Mouse (Mus musculus) stomach, embryonic 16.5 days (tissue): Measurements from ENCODE around the gene Gm49366. TPM values are rescaled to one million over a fixed set of nuclear protein-coding genes. Genes with fewer than 3 reads are reported as not detected.
"Not testable (repeated sequence)": the region's sequence is repeated elsewhere in the genome, so short reads cannot be mapped to it uniquely, and the experiment has no call there.

Experiments
- ATAC-seq: fragments of 200-750 bp; cut with Nextera tagmentation; 2 replicates; pipeline ENCODE4 v1.8.0; 2017; ENCODE audit warnings: moderate number of reproducible peaks, moderate TSS enrichment; ENCODE audit not compliant: insufficient read depth, low FRiP score
- H3K27ac ChIP-seq: fragments of 300-500 bp; sonication (generic); 2 replicates; pipeline ENCODE4 v1.5.1; 2014; ENCODE audit warnings: low read length
- H3K27me3 ChIP-seq: fragments of 300-500 bp; sonication (generic); 2 replicates; pipeline ENCODE4 v1.6.1; 2014; ENCODE audit warnings: low read length, control low read depth, mixed read lengths; ENCODE audit not compliant: control insufficient read depth, insufficient read depth
- H3K36me3 ChIP-seq: fragments of 300-500 bp; sonication (generic); 2 replicates; pipeline ENCODE4 v1.6.1; 2014; ENCODE audit warnings: low read length; ENCODE audit not compliant: control insufficient read depth, insufficient read depth
- H3K4me1 ChIP-seq: fragments of 300-500 bp; sonication (generic); 2 replicates; pipeline ENCODE4 v1.6.1; 2014; ENCODE audit warnings: low read length, control low read depth, mixed read lengths; ENCODE audit not compliant: control insufficient read depth, insufficient read depth
- H3K4me2 ChIP-seq: fragments of 300-500 bp; sonication (generic); 2 replicates; pipeline ENCODE4 v1.6.1; 2014; ENCODE audit warnings: low read depth, low read length, mixed read lengths
- H3K4me3 ChIP-seq: fragments of 300-500 bp; sonication (generic); replicated peaks from 2 replicates; pipeline ENCODE4 v1.5.1; 2014; ENCODE audit warnings: mild to moderate bottlenecking, low read length
- H3K9ac ChIP-seq: fragments of 300-500 bp; sonication (generic); 2 replicates; pipeline ENCODE4 v1.6.1; 2014; ENCODE audit warnings: low read length
- H3K9me3 ChIP-seq: fragments of 300-500 bp; sonication (generic); replicated peaks from 2 replicates; pipeline ENCODE4 v1.6.1; 2016; ENCODE audit warnings: low read length, control low read depth; ENCODE audit not compliant: control insufficient read depth
- WGBS: fragments of 180-500 bp; shearing (Covaris S2); extraction: QIAGEN DNeasy Blood & Tissue Kit; methylation state at CpG from one replicate; pipeline ENCODE4 v1.1.7; 2014; 5-methylcytosine and 5-hydroxymethylcytosine counted together
- polyA plus RNA-seq: library from polyadenylated mRNA; unstranded; fragments of >200 nt; fragmentation: Nextera tagmentation; extraction: Ambion mirVana; gene quantifications from 2 replicates; pipeline ENCODE4 v1.2.1, GENCODE M21; 2015

The Gm49366 gene
- polyA plus RNA-seq, 1 experiment from 2014 or later = not detected

DNA sequence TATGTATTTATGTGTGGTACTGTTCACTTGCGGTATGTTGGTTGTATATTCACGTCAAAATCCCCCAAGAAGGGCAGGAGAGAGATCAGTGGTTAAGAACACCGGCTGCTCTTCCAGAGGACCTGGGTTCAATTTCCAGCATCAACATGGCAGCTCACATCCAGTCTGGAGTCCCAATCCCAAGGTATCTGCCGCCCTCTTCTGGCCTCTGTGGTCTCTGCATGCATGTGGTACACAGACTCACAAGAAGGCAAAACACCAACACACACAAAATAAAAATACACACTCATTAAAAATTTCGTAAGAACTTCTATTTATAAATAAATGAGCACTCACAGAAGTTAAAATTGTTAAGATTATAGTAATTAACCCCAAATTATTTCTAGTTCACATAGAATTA, 24.5 kb downstream of the Gm49366 start:
- Histone ChIP-seq H3K4me3 (no peak overlapping the region), H3K4me1 (no peaks in the 10 kb centered on the region), H3K4me2 (no peak overlapping the region), H3K9me3 (no peaks in the 10 kb centered on the region), H3K9ac (no peak overlapping the region), H3K27me3 (peaks cover 4% of the 10 kb centered on the region; the same call in 1 of the 2 replicates), H3K36me3 (no peaks in the 10 kb centered on the region), H3K27ac (no peak overlapping the region)
- ATAC-seq = no peak
- WGBS = 67% methylated on average over 5 of the region's 5 CpGs

- H3K27ac ChIP-seq = no peak overlapping the region
- peaks cover 10% of the 10 kb centered on the region; the same call in 1 of the 2 replicates for H3K27me3 ChIP-seq
- 65% methylated on average over 2 of the region's 2 CpGs for WGBS
- no peak for ATAC-seq
- no peak overlapping the region for H3K9ac ChIP-seq
- no peaks in the 10 kb centered on the region for H3K9me3 ChIP-seq
- H3K4me1 ChIP-seq = no peaks in the 10 kb centered on the region
- no peak overlapping the region for H3K4me3 ChIP-seq
- no peaks in the 10 kb centered on the region for H3K36me3 ChIP-seq
- H3K4me2 ChIP-seq = no peak overlapping the region
Observed at GRCm38 (mm10) chr12:84063833-84064232, 25.1 kb downstream of the Gm49366 start.

GRCm38 (mm10) chr12:84064621-84065020, 25.9 kb downstream of the Gm49366 start:
- H3K4me3 ChIP-seq = no peak overlapping the region
- H3K27me3 ChIP-seq = peaks cover 16% of the 10 kb centered on the region; the same call in 1 of the 2 replicates
- H3K9ac ChIP-seq = no peak overlapping the region
- WGBS = 73% methylated on average over 8 of the region's 8 CpGs
- no peaks in the 10 kb centered on the region for H3K4me1 ChIP-seq
- no peak overlapping the region for H3K4me2 ChIP-seq
- ATAC-seq = no peak
- no peaks in the 10 kb centered on the region for H3K9me3 ChIP-seq
- no peak overlapping the region for H3K27ac ChIP-seq
- no peaks in the 10 kb centered on the region for H3K36me3 ChIP-seq

- WGBS = 67% methylated on average over 4 of the region's 4 CpGs
- H3K27me3 ChIP-seq = peaks cover 16% of the 10 kb centered on the region; the same call in 1 of the 2 replicates
- H3K4me3 ChIP-seq = no peak overlapping the region
- no peak overlapping the region for H3K4me2 ChIP-seq
- H3K9me3 ChIP-seq = no peaks in the 10 kb centered on the region
- H3K4me1 ChIP-seq = no peaks in the 10 kb centered on the region
- H3K9ac ChIP-seq = no peak overlapping the region
- no peak for ATAC-seq
- no peaks in the 10 kb centered on the region for H3K36me3 ChIP-seq
- no peak overlapping the region for H3K27ac ChIP-seq
Observed at GRCm38 (mm10) chr12:84067752-84068151, 29.0 kb downstream of the Gm49366 start.

- no peak for ATAC-seq
- H3K27ac ChIP-seq = no peak overlapping the region
- no peak overlapping the region for H3K4me3 ChIP-seq
- no peaks in the 10 kb centered on the region for H3K36me3 ChIP-seq
- no peaks in the 10 kb centered on the region for H3K4me1 ChIP-seq
- H3K27me3 ChIP-seq = peaks cover 16% of the 10 kb centered on the region; the same call in 1 of the 2 replicates
- WGBS = 69% methylated on average over 8 of the region's 8 CpGs
- no peak overlapping the region for H3K9ac ChIP-seq
- H3K9me3 ChIP-seq = no peaks in the 10 kb centered on the region
- H3K4me2 ChIP-seq = no peak overlapping the region
Observed at GRCm38 (mm10) chr12:84068296-84068695, 29.6 kb downstream of the Gm49366 start.

DNA sequence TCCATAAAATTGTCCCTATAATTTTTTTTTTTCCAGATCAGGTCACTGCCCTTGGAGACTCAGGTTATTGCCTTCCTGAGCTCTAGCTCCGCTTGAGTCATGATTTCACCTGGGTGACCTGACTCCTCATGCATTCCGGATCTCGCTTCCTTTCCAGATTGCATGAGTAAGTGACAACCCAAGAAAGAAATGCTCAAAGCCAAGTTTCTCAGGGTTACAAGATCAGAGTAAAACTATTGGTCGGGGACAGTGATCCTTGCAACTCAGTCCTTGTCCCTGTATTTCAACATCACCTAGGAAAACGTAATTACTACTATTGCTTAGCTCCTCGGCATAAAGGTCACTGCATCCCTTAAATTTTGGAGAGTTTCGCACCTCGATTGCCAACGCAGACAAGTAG, 30.3 kb downstream of the Gm49366 start, which contains the start of gene Acot5:
TSS of gene Acot5 (plus strand) at position 340 of the 400 bp plus-strand sequence.
- no peak for ATAC-seq
- no peak within 1 kb of the TSS for H3K9ac ChIP-seq
- no peak within 1 kb of the TSS for H3K27ac ChIP-seq
- 45% methylated on average over 9 of the region's 9 CpGs for WGBS
- peak within 1 kb of the TSS; percentile 56 for H3K4me2 ChIP-seq
- peak within 1 kb of the TSS; percentile 40 for H3K4me3 ChIP-seq
- H3K9me3 ChIP-seq = no peaks in the 10 kb centered on the region
- H3K4me1 ChIP-seq = no peaks in the 10 kb centered on the region
- no peaks in the 10 kb centered on the region for H3K36me3 ChIP-seq
- H3K27me3 ChIP-seq = peaks cover 16% of the 10 kb centered on the region; the same call in 1 of the 2 replicates

GRCm38 (mm10) chr12:84069582-84069981, 30.8 kb downstream of the Gm49366 start:
- ATAC-seq, H3K27ac ChIP-seq: not testable (repeated sequence)
- WGBS = 2% methylated on average over 44 of the region's 52 CpGs

DNA sequence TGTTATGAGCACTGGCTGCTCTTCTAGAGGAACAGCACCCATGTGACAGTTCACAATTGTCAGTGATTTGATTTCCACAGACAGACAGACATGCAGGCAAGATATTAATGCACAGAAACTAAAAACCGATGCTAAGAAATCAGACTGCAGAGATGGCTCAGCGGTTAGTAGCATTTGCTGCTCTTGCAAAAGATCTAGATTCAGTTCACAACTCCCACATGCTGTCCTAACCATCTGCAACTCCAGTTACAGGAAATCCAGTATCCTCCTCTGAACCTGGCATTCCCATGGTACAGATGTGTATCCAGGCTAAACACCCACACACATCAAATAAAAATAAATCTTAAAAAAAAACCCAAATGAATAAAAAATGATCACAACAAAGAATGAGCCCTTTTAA, 33.0 kb downstream of the Gm49366 start:
- Histone ChIP-seq H3K9ac (no peak overlapping the region), H3K4me2 (no peak overlapping the region), H3K27me3 (peaks cover 16% of the 10 kb centered on the region; the same call in 1 of the 2 replicates), H3K27ac (no peak overlapping the region), H3K36me3 (no peaks in the 10 kb centered on the region), H3K9me3 (no peaks in the 10 kb centered on the region), H3K4me3 (no peak overlapping the region), H3K4me1 (no peaks in the 10 kb centered on the region)
- 87% methylated on average over 2 of the region's 2 CpGs for WGBS
- ATAC-seq = no peak

More at GRCm38 (mm10) chr12:84069582-84069981, 30.8 kb downstream of the Gm49366 start:
- H3K4me2 ChIP-seq = peak overlapping the region; percentile 56
- peaks cover 16% of the 10 kb centered on the region; the same call in 1 of the 2 replicates for H3K27me3 ChIP-seq
- not testable (repeated sequence) for H3K9ac ChIP-seq, H3K4me1 ChIP-seq, H3K9me3 ChIP-seq, H3K36me3 ChIP-seq
- H3K4me3 ChIP-seq = peak overlapping the region; percentile 40

GRCm38 (mm10) chr12:84077371-84077990, 38.7 kb downstream of the Gm49366 start:
- Histone ChIP-seq H3K4me3 (no peak overlapping the region), H3K27me3 (no peaks in the 10 kb centered on the region), H3K36me3 (no peaks in the 10 kb centered on the region), H3K9me3 (no peaks in the 10 kb centered on the region), H3K27ac (no peak overlapping the region), H3K9ac (no peak overlapping the region), H3K4me1 (no peaks in the 10 kb centered on the region), H3K4me2 (no peak overlapping the region)
- 79% methylated on average over 4 of the region's 4 CpGs for WGBS
- ATAC-seq = no peak
